Mouse (Mus musculus): Measurements from ENCODE around the gene Tomm6.

DNA sequence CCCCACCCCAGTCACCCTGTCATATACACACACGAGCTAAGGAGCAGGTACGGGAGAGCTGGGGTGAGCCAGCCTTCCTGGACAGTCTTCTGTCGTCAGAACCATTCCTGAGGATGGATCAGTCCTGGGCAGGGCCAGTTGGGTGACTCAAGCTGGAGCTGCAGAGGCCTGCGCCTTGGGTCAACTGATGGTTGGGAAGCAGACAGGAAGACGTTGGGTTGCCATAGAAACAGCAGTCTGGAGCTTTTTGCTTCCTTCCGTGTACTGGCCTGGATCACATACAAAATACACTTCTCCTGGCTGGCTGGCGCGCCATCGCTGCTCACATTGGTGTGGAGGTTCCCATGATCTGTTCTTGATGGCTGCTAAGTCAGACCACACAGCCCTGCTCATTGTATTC is 13.6 kb upstream of the Tomm6 start:
- TF ChIP-seq POLR2A (IDR thresholded peaks at IDR 0.05; ENCODE audit: borderline replicate concordance, control insufficient read depth, low read depth, low read length) (peak; percentile 16; the same call in 1 of the 2 replicates), CTCF (IDR thresholded peaks at IDR 0.05; ENCODE audit: control insufficient read depth, insufficient read depth, low read length) (no peak)
